Mouse (Mus musculus) heart, adult 2 months (tissue): ENCODE results near the gene Pdzrn3.

Source experiments
- CTCF ChIP-seq: fragments of 200-600 bp; IDR thresholded peaks from 2 replicates; pipeline ENCODE4 v1.8.1; 2022; ENCODE audit warnings: antibody characterized with exemption, mild to moderate bottlenecking, moderate library complexity
- POLR2A ChIP-seq: fragments of 200-500 bp; IDR thresholded peaks from 2 replicates; pipeline ENCODE4 v1.6.1; 2011; ENCODE audit warnings: mild to moderate bottlenecking, low read depth, low read length, control low read depth; ENCODE audit not compliant: insufficient read depth

GRCm38 (mm10) chr6:101198943-101199298 lies 178.8 kb downstream of the Pdzrn3 start:
- TF ChIP-seq CTCF (no peak), POLR2A (no peak)
